Mouse (Mus musculus) heart, embryonic 11.5 days (tissue): ENCODE results near the gene Gabrr1. TPM values are rescaled to one million over a fixed set of nuclear protein-coding genes. Genes with fewer than 3 reads are reported as not detected.
A peak's percentile ranks its signal among the peaks of the same experiment; 100 is the strongest.

Experiments
- ATAC-seq: fragments of 200-750 bp; cut with Nextera tagmentation; replicated peaks from 2 replicates; pipeline ENCODE4 v1.8.0; 2017; ENCODE audit warnings: moderate library complexity; ENCODE audit not compliant: insufficient number of reproducible peaks, low FRiP score, low TSS enrichment
- H3K27ac ChIP-seq: fragments of 300-500 bp; sonication (generic); 2 replicates; pipeline ENCODE4 v1.5.1; 2014; ENCODE audit warnings: mild to moderate bottlenecking, low read depth, low read length
- H3K27me3 ChIP-seq: fragments of 300-500 bp; sonication (generic); 2 replicates; pipeline ENCODE4 v1.6.1; 2014; ENCODE audit warnings: mild to moderate bottlenecking, low read length, mixed read lengths; ENCODE audit not compliant: control insufficient read depth, insufficient read depth
- H3K36me3 ChIP-seq: fragments of 300-500 bp; sonication (generic); 2 replicates; pipeline ENCODE4 v1.6.1; 2014; ENCODE audit warnings: mild to moderate bottlenecking, low read length, moderate library complexity, mixed read lengths; ENCODE audit not compliant: control insufficient read depth, insufficient read depth
- H3K4me1 ChIP-seq: fragments of 300-500 bp; sonication (generic); 2 replicates; pipeline ENCODE4 v1.6.1; 2014; ENCODE audit warnings: low read length; ENCODE audit not compliant: control insufficient read depth, insufficient read depth
- H3K4me2 ChIP-seq: fragments of 300-500 bp; sonication (generic); 2 replicates; pipeline ENCODE4 v1.6.1; 2014; ENCODE audit warnings: mild to moderate bottlenecking, moderate library complexity
- H3K4me3 ChIP-seq: fragments of 300-500 bp; sonication (generic); 2 replicates; pipeline ENCODE4 v1.5.1; 2014; ENCODE audit warnings: low read depth, low read length
- H3K9ac ChIP-seq: fragments of 300-500 bp; sonication (generic); 2 replicates; pipeline ENCODE4 v1.6.1; 2014; ENCODE audit warnings: mild to moderate bottlenecking, low read depth, low read length, moderate library complexity
- H3K9me3 ChIP-seq: fragments of 300-500 bp; sonication (generic); replicated peaks from 2 replicates; pipeline ENCODE4 v1.6.1; 2016; ENCODE audit warnings: low read length; ENCODE audit not compliant: control insufficient read depth
- WGBS: fragments of 180-500 bp; shearing (Covaris S2); extraction: QIAGEN DNeasy Blood & Tissue Kit; methylation state at CpG from one replicate; pipeline ENCODE4 v1.1.7; 2014; ENCODE audit not compliant: insufficient replicate concordance; 5-methylcytosine and 5-hydroxymethylcytosine counted together
- polyA plus RNA-seq: library from polyadenylated mRNA; unstranded; fragments of >200 nt; fragmentation: Nextera tagmentation; extraction: Ambion mirVana; gene quantifications from 2 replicates; pipeline ENCODE4 v1.2.1, GENCODE M21; 2014

The Gabrr1 gene
- polyA plus RNA-seq, 1 experiment from 2014 or later, result not detected

- Histone ChIP-seq H3K4me3 (no peak overlapping the region), H3K4me2 (peak overlapping the region; percentile 45), H3K9ac (no peak overlapping the region), H3K27me3 (no peaks in the 10 kb centered on the region), H3K36me3 (no peaks in the 10 kb centered on the region), H3K4me1 (peaks cover 3% of the 10 kb centered on the region; the same call in 1 of the 2 replicates), H3K9me3 (no peaks in the 10 kb centered on the region), H3K27ac (no peak overlapping the region)
- no peak for ATAC-seq
- 54% methylated on average over 10 of the region's 10 CpGs for WGBS
Observed at GRCm38 (mm10) chr4:33125409-33126084, 6.8 kb upstream of the Gabrr1 start.

- ATAC-seq, result no peak
- no peak overlapping the region for H3K4me3 ChIP-seq
- H3K4me2 ChIP-seq, result peak overlapping the region; percentile 44
Observed at GRCm38 (mm10) chr4:33146679-33147291, 14.5 kb downstream of the Gabrr1 start.

GRCm38 (mm10) chr4:33147825-33148224 is 15.5 kb downstream of the Gabrr1 start:
- peaks cover 5% of the 10 kb centered on the region for H3K27me3 ChIP-seq
- WGBS, result 10% methylated on average over 2 of the region's 2 CpGs
- no peak overlapping the region for H3K9ac ChIP-seq
- no peak overlapping the region for H3K4me2 ChIP-seq
- no peak overlapping the region for H3K4me3 ChIP-seq
- H3K27ac ChIP-seq, result no peak overlapping the region
- H3K9me3 ChIP-seq, result no peaks in the 10 kb centered on the region
- H3K4me1 ChIP-seq, result no peaks in the 10 kb centered on the region
- no peak for ATAC-seq
- no peaks in the 10 kb centered on the region for H3K36me3 ChIP-seq

More at GRCm38 (mm10) chr4:33146679-33147291, 14.5 kb downstream of the Gabrr1 start:
- Histone ChIP-seq H3K9me3 (no peaks in the 10 kb centered on the region), H3K27ac (no peak overlapping the region), H3K36me3 (no peaks in the 10 kb centered on the region), H3K27me3 (peaks cover 5% of the 10 kb centered on the region), H3K9ac (no peak overlapping the region), H3K4me1 (no peaks in the 10 kb centered on the region)
- 32% methylated on average over 20 of the region's 20 CpGs for WGBS

GRCm38 (mm10) chr4:33149150-33149549 is 16.8 kb downstream of the Gabrr1 start:
- H3K4me1 ChIP-seq, result no peaks in the 10 kb centered on the region
- no peaks in the 10 kb centered on the region for H3K36me3 ChIP-seq
- no peak overlapping the region for H3K4me3 ChIP-seq
- no peak overlapping the region for H3K4me2 ChIP-seq
- no peaks in the 10 kb centered on the region for H3K9me3 ChIP-seq
- WGBS, result 61% methylated on average over 7 of the region's 7 CpGs
- ATAC-seq, result no peak
- H3K27ac ChIP-seq, result no peak overlapping the region
- H3K27me3 ChIP-seq, result peaks cover 5% of the 10 kb centered on the region
- no peak overlapping the region for H3K9ac ChIP-seq

- no peak for ATAC-seq
- H3K36me3 ChIP-seq, result no peaks in the 10 kb centered on the region
- no peaks in the 10 kb centered on the region; the same call in 1 of the 2 replicates for H3K27me3 ChIP-seq
- H3K9me3 ChIP-seq, result no peaks in the 10 kb centered on the region
- no peaks in the 10 kb centered on the region for H3K4me1 ChIP-seq
- H3K9ac ChIP-seq, result no peak overlapping the region
- WGBS, result 82% methylated on average over 26 of the region's 26 CpGs
- H3K4me2 ChIP-seq, result no peak overlapping the region
- no peak overlapping the region for H3K4me3 ChIP-seq
- H3K27ac ChIP-seq, result no peak overlapping the region
Observed at GRCm38 (mm10) chr4:33152087-33153038, 20.0 kb downstream of the Gabrr1 start.

GRCm38 (mm10) chr4:33183477-33183876 is 51.2 kb downstream of the Gabrr1 start:
- no peak overlapping the region for H3K4me3 ChIP-seq
- H3K36me3 ChIP-seq, result no peaks in the 10 kb centered on the region
- ATAC-seq, result no peak
- H3K27ac ChIP-seq, result no peak overlapping the region
- WGBS, result 77% methylated on average over 5 of the region's 5 CpGs
- H3K27me3 ChIP-seq, result no peaks in the 10 kb centered on the region
- no peak overlapping the region for H3K4me2 ChIP-seq
- H3K4me1 ChIP-seq, result no peaks in the 10 kb centered on the region
- no peaks in the 10 kb centered on the region for H3K9me3 ChIP-seq
- no peak overlapping the region for H3K9ac ChIP-seq

- Histone ChIP-seq H3K4me2 (peak overlapping the region; percentile 97), H3K9ac (no peak overlapping the region)
- 18% methylated on average over 9 of the region's 9 CpGs for WGBS
Observed at GRCm38 (mm10) chr4:33188164-33188563, 55.8 kb downstream of the Gabrr1 start.

More at GRCm38 (mm10) chr4:33188164-33188563, 55.8 kb downstream of the Gabrr1 start:
- no peaks in the 10 kb centered on the region for H3K27me3 ChIP-seq
- H3K27ac ChIP-seq, result no peak overlapping the region
- no peak for ATAC-seq
- H3K36me3 ChIP-seq, result no peaks in the 10 kb centered on the region
- H3K4me1 ChIP-seq, result no peaks in the 10 kb centered on the region
- peak overlapping the region; percentile 12; the same call in 1 of the 2 replicates for H3K4me3 ChIP-seq
- H3K9me3 ChIP-seq, result no peaks in the 10 kb centered on the region
